Mouse (Mus musculus): ENCODE data around the gene Usp38. TPM values are rescaled to one million over a fixed set of nuclear protein-coding genes. Genes with fewer than 3 reads are reported as not detected.

Gene Usp38
- total RNA-seq, 2 experiments from 2014 or later, result 22.1 to 23.7 TPM

DNA sequence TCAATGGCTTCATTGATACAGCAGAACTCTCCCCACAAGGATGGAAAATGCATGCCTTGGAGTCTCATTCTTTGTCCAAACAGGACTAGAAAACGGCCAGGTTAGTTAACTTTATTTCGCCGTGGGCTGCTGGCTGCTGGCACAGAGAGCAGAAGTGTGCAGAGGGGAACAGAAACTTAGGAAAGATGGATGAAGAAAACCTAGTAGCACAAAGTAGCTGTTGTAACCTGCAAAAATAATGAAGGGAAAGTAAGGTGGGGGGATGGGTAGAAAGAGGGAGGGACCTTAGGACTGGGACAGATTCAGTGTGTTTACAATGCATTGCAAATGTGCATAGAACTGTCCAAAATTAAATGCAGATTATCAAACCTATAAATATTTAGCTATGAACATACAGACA is 51.6 kb downstream of the Usp38 start:
- intact Hi-C loops (cut with DNase I), result no loop called here
- no peak for DNase-seq (ENCODE audit: low spot score in 2 of 2)

GRCm38 (mm10) chr8:80962592-80962983 is 52.1 kb downstream of the Usp38 start:
- DNase-seq (ENCODE audit: low spot score in 2 of 2), result no peak
- intact Hi-C loops (cut with DNase I), result no loop called here

GRCm38 (mm10) chr8:80961937-80962591 is 52.7 kb downstream of the Usp38 start:
- DNase-seq (ENCODE audit: low spot score in 2 of 2), result no peak
- intact Hi-C loops (cut with DNase I), result no loop called here

DNA sequence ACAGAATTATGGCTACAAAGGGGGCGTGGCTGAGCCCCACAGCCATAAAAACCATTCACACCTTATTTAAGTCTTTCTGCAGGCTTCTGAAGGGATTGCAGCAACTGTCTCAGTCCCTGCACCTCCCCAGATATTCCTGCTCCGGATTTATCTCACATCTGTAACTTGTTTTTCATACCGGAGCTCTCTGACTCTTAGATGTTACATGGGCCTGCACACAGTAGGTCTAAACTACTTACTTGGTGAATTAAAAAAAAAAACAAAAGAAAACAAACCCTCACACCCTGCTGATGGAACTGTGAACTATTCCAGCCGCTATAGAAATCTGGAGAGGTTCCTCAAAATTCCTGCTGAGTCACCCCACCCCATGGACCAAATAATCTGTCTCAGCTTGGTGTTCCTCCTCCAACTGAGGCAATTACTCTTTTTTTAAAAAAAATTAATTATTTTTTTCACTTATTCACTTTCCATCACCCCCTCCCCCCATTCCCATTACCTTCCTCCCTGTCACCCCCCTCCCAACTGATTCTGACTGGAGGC is 53.6 kb downstream of the Usp38 start:
- DNase-seq (ENCODE audit: low spot score in 2 of 2), result no peak
- intact Hi-C loops (cut with DNase I), result no loop called here

DNA sequence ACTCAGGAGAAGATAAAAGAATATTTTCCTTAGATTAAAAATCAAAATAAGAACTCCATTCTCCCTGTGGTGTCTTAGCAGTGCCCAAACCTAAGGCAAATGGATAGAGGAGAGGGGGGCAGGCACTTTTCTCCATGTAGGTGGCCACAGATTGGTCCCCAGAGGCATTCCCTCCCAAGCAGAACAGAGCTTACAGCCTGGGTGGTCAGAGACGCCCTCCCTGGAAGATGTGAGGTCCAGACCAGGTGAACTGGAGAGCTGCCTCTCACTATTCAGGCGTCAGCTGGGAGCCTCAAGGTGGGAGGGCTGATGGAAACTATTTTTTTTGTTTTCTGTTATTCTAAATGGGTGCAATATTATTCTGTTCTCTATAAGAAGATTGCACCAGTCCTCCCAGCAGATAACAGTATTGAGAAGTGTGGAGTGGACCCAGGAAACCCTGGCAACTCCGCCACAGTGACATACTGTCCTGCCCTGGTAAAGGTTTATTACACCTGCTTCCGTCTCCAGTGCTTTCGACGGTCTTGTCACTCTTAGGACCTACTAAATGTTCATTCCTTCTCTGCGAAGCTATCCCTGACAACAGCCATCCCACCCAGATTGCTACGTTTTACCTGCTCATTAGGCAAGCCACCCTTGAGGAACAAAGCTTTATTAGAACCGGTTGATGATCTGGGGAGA is 55.0 kb downstream of the Usp38 start:
- no peak for DNase-seq (ENCODE audit: low spot score in 2 of 2)
- intact Hi-C loops (cut with DNase I), result no loop called here

GRCm38 (mm10) chr8:80957776-80958175 is 57.0 kb downstream of the Usp38 start:
- intact Hi-C loops (cut with DNase I), result no loop called here
- DNase-seq (ENCODE audit: low spot score in 2 of 2), result no peak

DNA sequence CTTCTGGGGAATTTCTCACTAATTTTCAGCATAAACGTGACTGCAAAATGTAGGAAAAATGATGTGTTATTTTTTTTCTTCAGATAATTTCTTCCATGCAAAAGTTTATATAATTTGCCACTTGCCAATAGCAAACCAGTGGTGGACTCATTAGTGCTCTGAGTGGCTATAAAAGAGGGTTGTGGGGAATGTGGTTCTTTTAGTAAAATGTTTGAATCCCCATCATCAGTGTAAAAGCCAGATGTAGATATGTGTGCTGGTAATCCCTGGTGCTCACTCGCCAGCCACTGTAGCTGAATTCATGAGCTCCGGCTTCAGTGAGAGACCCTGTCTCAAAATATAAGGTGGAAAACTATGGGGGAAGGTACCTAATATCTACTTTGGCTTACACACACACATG is 61.8 kb downstream of the Usp38 start:
- DNase-seq (ENCODE audit: low spot score in 2 of 2), result no peak

GRCm38 (mm10) chr8:80952235-80952915 is 62.4 kb downstream of the Usp38 start:
- DNase-seq (ENCODE audit: low spot score in 2 of 2), result no peak
- intact Hi-C loops (cut with DNase I), result no loop called here

More for the DNA sequence above, 61.8 kb downstream of the Usp38 start:
- intact Hi-C loops (cut with DNase I), result no loop called here

DNA sequence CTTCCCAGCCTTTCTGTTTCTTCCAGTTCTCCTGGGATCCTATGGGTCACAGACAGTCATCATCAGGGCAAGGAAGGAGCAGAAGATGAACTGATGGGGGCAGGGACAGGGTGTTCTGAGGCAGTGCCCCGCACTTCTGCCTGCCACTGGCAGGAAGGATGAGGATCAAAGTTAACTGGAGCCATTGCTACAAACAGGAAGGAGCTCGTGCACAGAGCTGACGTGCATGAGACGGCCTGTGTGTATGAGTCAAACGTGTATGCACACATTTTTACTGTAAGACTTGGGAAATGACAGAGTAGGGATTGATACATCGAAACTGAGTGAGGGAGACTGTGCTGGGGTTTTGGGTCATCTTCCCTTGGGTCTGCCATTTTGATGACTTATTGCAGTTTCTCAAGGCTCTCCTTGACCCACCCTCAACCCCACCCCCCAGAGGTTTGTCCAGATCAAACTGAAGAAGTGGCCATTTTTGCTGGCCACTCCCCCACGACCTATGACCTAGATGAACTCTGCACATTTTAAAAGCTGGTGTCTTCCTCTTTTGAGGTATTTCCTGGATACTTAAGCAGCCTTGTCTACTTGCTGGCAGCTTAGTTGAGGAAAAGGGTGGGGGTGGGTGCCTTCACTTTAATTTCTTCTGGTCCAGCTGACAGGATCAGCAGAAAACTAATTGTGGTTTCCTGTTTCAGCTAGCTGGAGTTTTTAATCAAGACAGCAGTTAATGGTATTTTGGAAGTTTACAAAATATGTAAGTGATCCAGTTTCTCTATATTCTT is 66.1 kb downstream of the Usp38 start:
- intact Hi-C loops (cut with DNase I), result no loop called here
- no peak for DNase-seq (ENCODE audit: low spot score in 2 of 2)

- intact Hi-C loops (cut with DNase I), result no loop called here
- peak in 1 of 2 experiments; percentile 6 for DNase-seq (ENCODE audit: low spot score in 2 of 2)
Observed at GRCm38 (mm10) chr8:80943742-80944141, 71.0 kb downstream of the Usp38 start.

DNA sequence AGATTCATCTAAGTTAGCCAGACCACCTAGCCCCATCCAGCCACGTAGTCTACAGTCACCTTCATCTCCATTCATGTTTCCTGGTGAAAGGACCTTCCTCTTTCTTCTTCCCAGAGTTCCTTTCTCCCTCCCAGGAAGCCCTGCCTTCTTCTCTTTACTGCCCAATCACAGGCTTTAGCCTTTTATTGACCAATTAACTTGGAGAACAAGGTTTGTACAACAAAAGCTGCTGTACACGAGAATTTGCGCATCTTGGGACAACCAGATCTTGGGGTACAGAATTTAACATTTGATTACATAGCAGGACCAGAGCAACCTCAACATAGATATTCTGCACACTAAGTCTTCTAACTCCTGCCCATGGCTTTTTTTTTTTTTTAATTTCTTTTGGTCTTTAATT is 73.1 kb downstream of the Usp38 start:
- DNase-seq (ENCODE audit: low spot score in 2 of 2), result no peak
- intact Hi-C loops (cut with DNase I), result no loop called here

GRCm38 (mm10) chr8:80937814-80938650 is 76.7 kb downstream of the Usp38 start:
- intact Hi-C loops (cut with DNase I), result loop anchor here (10.0 kb wide), 1 partner anchor 613 kb away; no protein-coding TSS in a partner anchor
- DNase-seq (ENCODE audit: low spot score in 2 of 2), result no peak

Other genes starting within 250 kb of the Usp38 start
- 10 to 100 TPM; 14.6 to 15.4 TPM for gene Gab1, start 134.4 kb downstream of the Usp38 start, total RNA-seq (2021)